Mouse (Mus musculus) kidney, adult 18-20 months (tissue): ENCODE data around the gene Rdh5.
A peak's percentile ranks its signal among the peaks of the same experiment; 100 is the strongest.

ENCODE experiments used
- DNase-seq: peaks from one replicate; pipeline ENCODE4 v3.0.0; 2021

The Rdh5 gene

GRCm38 (mm10) chr10:128929638-128930378, 7.1 kb upstream of the Rdh5 start:
- DNase-seq = no peak

GRCm38 (mm10) chr10:128928356-128928755, 5.7 kb upstream of the Rdh5 start:
- no peak for DNase-seq

GRCm38 (mm10) chr10:128923935-128924334, 1.2 kb upstream of the Rdh5 start, which contains the start of gene Bloc1s1:
Bloc1s1 (minus strand) TSS chr10:128924035.
- DNase-seq = peak; percentile 39

- DNase-seq = peak; percentile 96
Measured at GRCm38 (mm10) chr10:128923013-128923691, 464 bp upstream of the Rdh5 start.

GRCm38 (mm10) chr10:128921883-128922821, 536 bp downstream of the Rdh5 start:
- DNase-seq = no peak

- DNase-seq = no peak
Measured at GRCm38 (mm10) chr10:128921251-128921650, 1.4 kb downstream of the Rdh5 start.

GRCm38 (mm10) chr10:128920736-128921161, 1.9 kb downstream of the Rdh5 start:
- DNase-seq = peak; percentile 46

- DNase-seq = no peak
Measured at GRCm38 (mm10) chr10:128919966-128920365, 2.7 kb downstream of the Rdh5 start.

- DNase-seq = peak; percentile 77
Measured at GRCm38 (mm10) chr10:128919203-128919631, 3.5 kb downstream of the Rdh5 start.

GRCm38 (mm10) chr10:128918246-128918645, 4.4 kb downstream of the Rdh5 start:
- peak; percentile 58 for DNase-seq

GRCm38 (mm10) chr10:128917400-128917799, 5.3 kb downstream of the Rdh5 start:
- DNase-seq = no peak

GRCm38 (mm10) chr10:128916665-128917064, 6.0 kb downstream of the Rdh5 start:
- no peak for DNase-seq

GRCm38 (mm10) chr10:128915550-128915949, 7.1 kb downstream of the Rdh5 start:
- no peak for DNase-seq

GRCm38 (mm10) chr10:128913696-128914095, 9.0 kb downstream of the Rdh5 start:
- DNase-seq = no peak

GRCm38 (mm10) chr10:128913219-128913618, 9.5 kb downstream of the Rdh5 start:
- DNase-seq = peak; percentile 93

GRCm38 (mm10) chr10:128912791-128913190, 9.9 kb downstream of the Rdh5 start:
- DNase-seq = no peak

GRCm38 (mm10) chr10:128912268-128912667, 10.4 kb downstream of the Rdh5 start:
- no peak for DNase-seq

- DNase-seq = peak; percentile 33
Measured at GRCm38 (mm10) chr10:128911430-128911829, 11.3 kb downstream of the Rdh5 start.

GRCm38 (mm10) chr10:128910066-128910841, 12.4 kb downstream of the Rdh5 start:
- DNase-seq = peak; percentile 67

- DNase-seq = peak; percentile 89
Measured at GRCm38 (mm10) chr10:128909567-128910028, 13.1 kb downstream of the Rdh5 start.

GRCm38 (mm10) chr10:128908778-128909448, 13.8 kb downstream of the Rdh5 start:
- peak; percentile 78 for DNase-seq
